Mouse (Mus musculus): ENCODE measurements around the gene Adamtsl3.

Gene Adamtsl3

GRCm38 (mm10) chr7:82335211-82336121 is at the start of gene Adamtsl3:
Gene Adamtsl3, plus strand, starts transcription at chr7:82335694.
- DNase-seq = peak; percentile 50

- no peak for DNase-seq
These were observed 48.3 kb upstream of the Adamtsl3 start for GRCm38 (mm10) chr7:82287242-82287641.

- peak; percentile 13 for DNase-seq
These were observed 42.1 kb upstream of the Adamtsl3 start for GRCm38 (mm10) chr7:82293441-82293840.

- DNase-seq = no peak
These were observed 41.4 kb upstream of the Adamtsl3 start for GRCm38 (mm10) chr7:82294083-82294482.

- no peak for DNase-seq
These were observed 40.9 kb upstream of the Adamtsl3 start for GRCm38 (mm10) chr7:82294611-82295010.

- DNase-seq = no peak
These were observed 27.1 kb upstream of the Adamtsl3 start for GRCm38 (mm10) chr7:82308398-82308797.

- no peak for DNase-seq
These were observed 17.0 kb upstream of the Adamtsl3 start for GRCm38 (mm10) chr7:82318515-82318914.

- DNase-seq = no peak
These were observed 8.9 kb upstream of the Adamtsl3 start for GRCm38 (mm10) chr7:82326616-82327015.

GRCm38 (mm10) chr7:82327201-82327600 is 8.3 kb upstream of the Adamtsl3 start:
- DNase-seq = no peak

GRCm38 (mm10) chr7:82327881-82328280 is 7.6 kb upstream of the Adamtsl3 start:
- DNase-seq = no peak

GRCm38 (mm10) chr7:82329831-82330230 is 5.7 kb upstream of the Adamtsl3 start:
- no peak for DNase-seq

- DNase-seq = no peak
These were observed 4.6 kb upstream of the Adamtsl3 start for GRCm38 (mm10) chr7:82330860-82331259.

- DNase-seq = no peak
These were observed 1.5 kb upstream of the Adamtsl3 start for GRCm38 (mm10) chr7:82334000-82334399.

- DNase-seq = peak; percentile 37
These were observed 638 bp downstream of the Adamtsl3 start for GRCm38 (mm10) chr7:82336132-82336531.

- DNase-seq = no peak
These were observed 2.6 kb downstream of the Adamtsl3 start for GRCm38 (mm10) chr7:82338121-82338520.

GRCm38 (mm10) chr7:82338532-82338931 is 3.0 kb downstream of the Adamtsl3 start:
- DNase-seq = no peak

GRCm38 (mm10) chr7:82339214-82339613 is 3.7 kb downstream of the Adamtsl3 start:
- no peak for DNase-seq

GRCm38 (mm10) chr7:82341476-82341875 is 6.0 kb downstream of the Adamtsl3 start:
- DNase-seq = no peak

- no peak for DNase-seq
These were observed 11.2 kb downstream of the Adamtsl3 start for GRCm38 (mm10) chr7:82346706-82347105.

GRCm38 (mm10) chr7:82349796-82350195 is 14.3 kb downstream of the Adamtsl3 start:
- no peak for DNase-seq

GRCm38 (mm10) chr7:82350421-82350820 is 14.9 kb downstream of the Adamtsl3 start:
- no peak for DNase-seq

- DNase-seq = no peak
These were observed 23.7 kb downstream of the Adamtsl3 start for GRCm38 (mm10) chr7:82359146-82359545.

GRCm38 (mm10) chr7:82359674-82360073 is 24.2 kb downstream of the Adamtsl3 start:
- DNase-seq = no peak

- no peak for DNase-seq
These were observed 24.7 kb downstream of the Adamtsl3 start for GRCm38 (mm10) chr7:82360186-82360585.

GRCm38 (mm10) chr7:82361127-82361526 is 25.6 kb downstream of the Adamtsl3 start:
- DNase-seq = no peak

All from kidney, postnatal 10 days (tissue).